Mouse (Mus musculus): ENCODE data around the gene Adgra1. TPM values are rescaled to one million over a fixed set of nuclear protein-coding genes. Genes with fewer than 3 reads are reported as not detected.

Adgra1 gene
- polyA plus RNA-seq, 1 experiment from 2014 or later: 14.4 TPM

GRCm38 (mm10) chr7:139863076-139863475 is 29.1 kb downstream of the Adgra1 start:
- DNase-seq (ENCODE audit: low spot score) (no peak), ATAC-seq (ENCODE audit: low FRiP score) (no peak)
- Histone ChIP-seq H3K36me3 (ENCODE audit: control insufficient read depth, insufficient read depth, low read length) (no peaks in the 10 kb centered on the region), H3K9me3 (ENCODE audit: control insufficient read depth, low read length) (no peaks in the 10 kb centered on the region), H3K4me3 (ENCODE audit: low read depth, low read length) (no peak overlapping the region), H3K27ac (ENCODE audit: low read depth, low read length) (no peak overlapping the region), H3K9ac (ENCODE audit: low read depth, low read length) (no peak overlapping the region), H3K4me1 (replicated peaks; ENCODE audit: control insufficient read depth, insufficient read depth, low read length) (no peaks in the 10 kb centered on the region), H3K4me2 (replicated peaks; ENCODE audit: low read depth, low read length) (no peak overlapping the region), H3K27me3 (ENCODE audit: control insufficient read depth, insufficient read depth, low read length) (no peaks in the 10 kb centered on the region)
- WGBS: 84% methylated on average over 2 of the region's 2 CpGs

- Histone ChIP-seq H3K4me1 (replicated peaks; ENCODE audit: control insufficient read depth, insufficient read depth, low read length) (no peaks in the 10 kb centered on the region), H3K9ac (ENCODE audit: low read depth, low read length) (no peak overlapping the region), H3K9me3 (ENCODE audit: control insufficient read depth, low read length) (no peaks in the 10 kb centered on the region), H3K4me3 (ENCODE audit: low read depth, low read length) (no peak overlapping the region), H3K27ac (ENCODE audit: low read depth, low read length) (no peak overlapping the region), H3K27me3 (ENCODE audit: control insufficient read depth, insufficient read depth, low read length) (no peaks in the 10 kb centered on the region), H3K36me3 (ENCODE audit: control insufficient read depth, insufficient read depth, low read length) (no peaks in the 10 kb centered on the region), H3K4me2 (replicated peaks; ENCODE audit: low read depth, low read length) (no peak overlapping the region)
- WGBS: 52% methylated on average over 2 of the region's 2 CpGs
- DNase-seq (ENCODE audit: low spot score) (peak; percentile 29), ATAC-seq (ENCODE audit: low FRiP score) (no peak)
Observed at GRCm38 (mm10) chr7:139864253-139864652, 30.3 kb downstream of the Adgra1 start.

GRCm38 (mm10) chr7:139864871-139865270 is 30.9 kb downstream of the Adgra1 start:
- no peak for ATAC-seq (ENCODE audit: low FRiP score)
- Histone ChIP-seq H3K9ac (ENCODE audit: low read depth, low read length) (no peak overlapping the region), H3K4me1 (replicated peaks; ENCODE audit: control insufficient read depth, insufficient read depth, low read length) (no peaks in the 10 kb centered on the region), H3K27ac (ENCODE audit: low read depth, low read length) (no peak overlapping the region), H3K4me2 (replicated peaks; ENCODE audit: low read depth, low read length) (no peak overlapping the region), H3K4me3 (ENCODE audit: low read depth, low read length) (no peak overlapping the region), H3K36me3 (ENCODE audit: control insufficient read depth, insufficient read depth, low read length) (no peaks in the 10 kb centered on the region), H3K27me3 (ENCODE audit: control insufficient read depth, insufficient read depth, low read length) (no peaks in the 10 kb centered on the region), H3K9me3 (ENCODE audit: control insufficient read depth, low read length) (no peaks in the 10 kb centered on the region)
- 91% methylated on average over 1 of the region's 1 CpGs for whole genome bisulfite sequencing
- DNase-seq (ENCODE audit: low spot score): no peak

- WGBS: 79% methylated on average over 5 of the region's 5 CpGs
Observed at GRCm38 (mm10) chr7:139871014-139871413, 37.0 kb downstream of the Adgra1 start.

GRCm38 (mm10) chr7:139877167-139877792 is 43.3 kb downstream of the Adgra1 start:
- Histone ChIP-seq H3K4me2 (replicated peaks; ENCODE audit: low read depth, low read length) (no peak overlapping the region), H3K36me3 (ENCODE audit: control insufficient read depth, insufficient read depth, low read length) (0 out of 2 replicates have a peak, but pooled peaks cover 3% of the 10 kb centered on the region), H3K4me3 (ENCODE audit: low read depth, low read length) (no peak overlapping the region), H3K27me3 (ENCODE audit: control insufficient read depth, insufficient read depth, low read length) (no peaks in the 10 kb centered on the region), H3K9me3 (ENCODE audit: control insufficient read depth, low read length) (no peaks in the 10 kb centered on the region), H3K4me1 (replicated peaks; ENCODE audit: control insufficient read depth, insufficient read depth, low read length) (no peaks in the 10 kb centered on the region), H3K27ac (ENCODE audit: low read depth, low read length) (no peak overlapping the region), H3K9ac (ENCODE audit: low read depth, low read length) (no peak overlapping the region)
- peak; percentile 35 for DNase-seq (ENCODE audit: low spot score)
- ATAC-seq (ENCODE audit: low FRiP score): no peak
- WGBS: 77% methylated on average over 10 of the region's 10 CpGs

More at GRCm38 (mm10) chr7:139871014-139871413, 37.0 kb downstream of the Adgra1 start:
- Histone ChIP-seq H3K4me2 (replicated peaks; ENCODE audit: low read depth, low read length) (no peak overlapping the region), H3K27me3 (ENCODE audit: control insufficient read depth, insufficient read depth, low read length) (no peaks in the 10 kb centered on the region), H3K27ac (ENCODE audit: low read depth, low read length) (no peak overlapping the region), H3K36me3 (ENCODE audit: control insufficient read depth, insufficient read depth, low read length) (0 out of 2 replicates have a peak, but pooled peaks cover under 1% of the 10 kb centered on the region), H3K4me1 (replicated peaks; ENCODE audit: control insufficient read depth, insufficient read depth, low read length) (no peaks in the 10 kb centered on the region), H3K9ac (ENCODE audit: low read depth, low read length) (no peak overlapping the region), H3K9me3 (ENCODE audit: control insufficient read depth, low read length) (no peaks in the 10 kb centered on the region), H3K4me3 (ENCODE audit: low read depth, low read length) (no peak overlapping the region)
- DNase-seq (ENCODE audit: low spot score) (no peak), ATAC-seq (ENCODE audit: low FRiP score) (no peak)

- Histone ChIP-seq H3K9ac (ENCODE audit: low read depth, low read length) (no peak overlapping the region), H3K9me3 (ENCODE audit: control insufficient read depth, low read length) (no peaks in the 10 kb centered on the region), H3K36me3 (ENCODE audit: control insufficient read depth, insufficient read depth, low read length) (0 out of 2 replicates have a peak, but pooled peaks cover 3% of the 10 kb centered on the region), H3K27me3 (ENCODE audit: control insufficient read depth, insufficient read depth, low read length) (no peaks in the 10 kb centered on the region), H3K4me1 (replicated peaks; ENCODE audit: control insufficient read depth, insufficient read depth, low read length) (no peaks in the 10 kb centered on the region), H3K4me2 (replicated peaks; ENCODE audit: low read depth, low read length) (no peak overlapping the region), H3K4me3 (ENCODE audit: low read depth, low read length) (no peak overlapping the region), H3K27ac (ENCODE audit: low read depth, low read length) (no peak overlapping the region)
- WGBS: 87% methylated on average over 5 of the region's 5 CpGs
- DNase-seq (ENCODE audit: low spot score): no peak
- no peak for ATAC-seq (ENCODE audit: low FRiP score)
Observed at GRCm38 (mm10) chr7:139878122-139878521, 44.1 kb downstream of the Adgra1 start.

GRCm38 (mm10) chr7:139878621-139879020 is 44.6 kb downstream of the Adgra1 start:
- DNase-seq (ENCODE audit: low spot score) (no peak), ATAC-seq (ENCODE audit: low FRiP score) (no peak)
- no peak overlapping the region for H3K4me2 ChIP-seq (replicated peaks; ENCODE audit: low read depth, low read length)
- no peak overlapping the region for H3K9ac ChIP-seq (ENCODE audit: low read depth, low read length)
- no peaks in the 10 kb centered on the region for H3K27me3 ChIP-seq (ENCODE audit: control insufficient read depth, insufficient read depth, low read length)
- no peak overlapping the region for H3K27ac ChIP-seq (ENCODE audit: low read depth, low read length)
- WGBS: 71% methylated on average over 6 of the region's 6 CpGs
- H3K4me1 ChIP-seq (replicated peaks; ENCODE audit: control insufficient read depth, insufficient read depth, low read length): no peaks in the 10 kb centered on the region
- no peaks in the 10 kb centered on the region for H3K9me3 ChIP-seq (ENCODE audit: control insufficient read depth, low read length)
- H3K36me3 ChIP-seq (ENCODE audit: control insufficient read depth, insufficient read depth, low read length): 0 out of 2 replicates have a peak, but pooled peaks cover 3% of the 10 kb centered on the region
- no peak overlapping the region for H3K4me3 ChIP-seq (ENCODE audit: low read depth, low read length)

GRCm38 (mm10) chr7:139883545-139883944 is 49.6 kb downstream of the Adgra1 start:
- Histone ChIP-seq H3K27ac (ENCODE audit: low read depth, low read length) (no peak overlapping the region), H3K4me2 (replicated peaks; ENCODE audit: low read depth, low read length) (no peak overlapping the region), H3K27me3 (ENCODE audit: control insufficient read depth, insufficient read depth, low read length) (no peaks in the 10 kb centered on the region), H3K4me1 (replicated peaks; ENCODE audit: control insufficient read depth, insufficient read depth, low read length) (no peaks in the 10 kb centered on the region), H3K4me3 (ENCODE audit: low read depth, low read length) (no peak overlapping the region), H3K9ac (ENCODE audit: low read depth, low read length) (no peak overlapping the region), H3K36me3 (ENCODE audit: control insufficient read depth, insufficient read depth, low read length) (no peaks in the 10 kb centered on the region), H3K9me3 (ENCODE audit: control insufficient read depth, low read length) (no peaks in the 10 kb centered on the region)
- ATAC-seq (ENCODE audit: low FRiP score): no peak
- no peak for DNase-seq (ENCODE audit: low spot score)
- 74% methylated on average over 4 of the region's 4 CpGs for WGBS

GRCm38 (mm10) chr7:139891779-139892178 is 57.8 kb downstream of the Adgra1 start:
- Histone ChIP-seq H3K4me2 (replicated peaks; ENCODE audit: low read depth, low read length) (no peak overlapping the region), H3K4me3 (ENCODE audit: low read depth, low read length) (no peak overlapping the region), H3K9ac (ENCODE audit: low read depth, low read length) (no peak overlapping the region), H3K27ac (ENCODE audit: low read depth, low read length) (no peak overlapping the region), H3K27me3 (ENCODE audit: control insufficient read depth, insufficient read depth, low read length) (peaks cover 24% of the 10 kb centered on the region), H3K4me1 (replicated peaks; ENCODE audit: control insufficient read depth, insufficient read depth, low read length) (no peaks in the 10 kb centered on the region; the same call in 1 of the 2 replicates), H3K36me3 (ENCODE audit: control insufficient read depth, insufficient read depth, low read length) (no peaks in the 10 kb centered on the region), H3K9me3 (ENCODE audit: control insufficient read depth, low read length) (no peaks in the 10 kb centered on the region)
- WGBS: 85% methylated on average over 5 of the region's 5 CpGs
- no peak for DNase-seq (ENCODE audit: low spot score)
- no peak for ATAC-seq (ENCODE audit: low FRiP score)

Measured in hindbrain, embryonic 11.5 days (tissue).